In genomic region chr1:61139291-61139983, GRCm38 (mm10) we compare ENCODE assay signal across 8 mouse cellular contexts.
DNase-seq lines count a peak whose midpoint lies in the region; ATAC-seq lines count a peak whose summit lies in the region.

No protein-coding gene starts in this region.

- no peak overlapping the region for H3K4me3 ChIP-seq in intestine, embryonic 15.5 days (replicated peaks)
- peak overlapping the region; percentile 21 for H3K4me3 ChIP-seq in midbrain, embryonic 15.5 days

- H3K4me1 ChIP-seq in intestine, embryonic 15.5 days (replicated peaks): peaks cover 39% of the 10 kb centered on the region
- H3K4me1 ChIP-seq in midbrain, embryonic 15.5 days: peaks cover 47% of the 10 kb centered on the region

- DNase-seq in heart, adult 18-20 months: peak; percentile 40 to 46
- DNase-seq in heart, adult 8-10 months (ENCODE audit: low spot score): no peak
- peak; percentile 88 for DNase-seq in embryo, embryonic 10 days (ENCODE audit: low spot score)
- peak; percentile 43 for DNase-seq in gastrocnemius, postnatal 10 days
- peak; percentile 23 to 45 for DNase-seq in left cerebral cortex, postnatal 36 days (ENCODE audit: low spot score in 2 of 2)
- peak; percentile 26 for DNase-seq in telencephalon, adult 2 months (ENCODE audit: low read depth, low spot score)

- H3K27ac ChIP-seq in intestine, embryonic 15.5 days: peak overlapping the region; percentile 64
- peak overlapping the region; percentile 55 for H3K27ac ChIP-seq in midbrain, embryonic 15.5 days

- peak; percentile 42; the same call in 1 of the 2 replicates for ATAC-seq in intestine, embryonic 15.5 days
- ATAC-seq in midbrain, embryonic 15.5 days (replicated peaks): peak; percentile 64

- no peaks in the 10 kb centered on the region for H3K36me3 ChIP-seq in intestine, embryonic 15.5 days
- H3K36me3 ChIP-seq in midbrain, embryonic 15.5 days (replicated peaks): no peaks in the 10 kb centered on the region

- H3K9ac ChIP-seq in intestine, embryonic 15.5 days: no peak overlapping the region
- H3K9ac ChIP-seq in midbrain, embryonic 15.5 days: no peak overlapping the region

- intact Hi-C loops in left cerebral cortex, postnatal 36 days (cut with DNase I): no loop called here

- peak overlapping the region; percentile 45 for H3K4me2 ChIP-seq in intestine, embryonic 15.5 days (replicated peaks)
- H3K4me2 ChIP-seq in midbrain, embryonic 15.5 days: peak overlapping the region; percentile 46

- H3K27me3 ChIP-seq in intestine, embryonic 15.5 days (replicated peaks): no peaks in the 10 kb centered on the region
- no peaks in the 10 kb centered on the region for H3K27me3 ChIP-seq in midbrain, embryonic 15.5 days (replicated peaks)

- 11% methylated on average over 15 of the region's 15 CpGs for WGBS in intestine, embryonic 15.5 days
- 2% methylated on average over 15 of the region's 15 CpGs for WGBS in midbrain, embryonic 15.5 days

- no peaks in the 10 kb centered on the region for H3K9me3 ChIP-seq in intestine, embryonic 15.5 days
- H3K9me3 ChIP-seq in midbrain, embryonic 15.5 days: no peaks in the 10 kb centered on the region
